Mouse (Mus musculus) naive thymus-derived CD4-positive, alpha-beta T cell, adult 2 months (primary cell): ENCODE data around the gene Gsta3.
"Not testable (repeated sequence)": the region's sequence is repeated elsewhere in the genome, so short reads cannot be mapped to it uniquely, and the experiment has no call there.

Experiments
- DNase-seq: peaks from one replicate; pipeline ENCODE4 v3.0.0-alpha.2; 2011; ENCODE audit warnings: low read depth

Gene Gsta3

GRCm38 (mm10) chr1:21253303-21253650 lies 12.9 kb downstream of the Gsta3 start:
- no peak for DNase-seq

- DNase-seq, result no peak
Measured at GRCm38 (mm10) chr1:21253856-21254255, 13.5 kb downstream of the Gsta3 start.

- no peak for DNase-seq
Measured at GRCm38 (mm10) chr1:21255625-21256345, 15.4 kb downstream of the Gsta3 start.

DNA sequence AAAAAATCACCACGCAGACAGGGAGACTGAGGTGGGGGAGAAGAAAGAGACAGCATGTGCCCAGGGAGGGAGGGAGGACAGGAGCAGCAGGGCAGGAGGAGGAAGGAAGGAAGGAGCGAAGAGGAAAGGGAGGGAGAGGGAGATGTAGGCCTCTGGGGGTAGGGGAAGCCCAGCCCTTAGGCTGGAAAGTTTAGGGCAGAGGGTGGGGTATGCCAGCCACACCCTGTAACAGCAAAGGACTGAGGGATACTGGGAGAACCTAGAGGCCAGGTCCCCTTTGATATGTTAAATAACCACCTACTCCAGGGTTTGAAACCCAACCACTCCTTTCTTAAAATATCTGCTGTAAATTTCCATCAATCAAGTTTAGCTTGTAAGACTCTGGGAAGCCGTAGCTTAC lies 16.0 kb downstream of the Gsta3 start:
- DNase-seq, result no peak

GRCm38 (mm10) chr1:21256871-21257270 lies 16.5 kb downstream of the Gsta3 start:
- no peak for DNase-seq

DNA sequence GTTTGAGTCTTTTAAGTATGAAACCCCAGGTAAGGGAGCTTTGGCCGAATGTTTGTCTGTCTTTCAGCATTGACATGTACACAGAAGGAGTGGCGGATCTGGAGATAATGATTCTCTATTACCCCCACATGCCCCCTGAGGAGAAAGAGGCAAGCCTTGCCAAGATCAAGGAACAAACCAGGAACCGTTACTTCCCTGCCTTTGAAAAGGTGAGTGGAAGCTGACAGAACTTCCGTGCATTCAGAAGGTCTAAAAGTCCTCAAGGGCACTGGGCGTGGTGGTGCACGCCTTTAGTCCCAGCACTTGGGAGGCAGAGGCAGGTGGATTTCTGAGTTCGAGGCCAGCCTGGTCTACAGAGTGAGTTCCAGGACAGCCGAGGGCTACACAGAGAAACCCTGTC lies 19.6 kb downstream of the Gsta3 start:
- DNase-seq, result not testable (repeated sequence)

GRCm38 (mm10) chr1:21262401-21262800 lies 22.0 kb downstream of the Gsta3 start:
- DNase-seq, result no peak

- DNase-seq, result no peak
Measured at GRCm38 (mm10) chr1:21263986-21264385, 23.6 kb downstream of the Gsta3 start.

DNA sequence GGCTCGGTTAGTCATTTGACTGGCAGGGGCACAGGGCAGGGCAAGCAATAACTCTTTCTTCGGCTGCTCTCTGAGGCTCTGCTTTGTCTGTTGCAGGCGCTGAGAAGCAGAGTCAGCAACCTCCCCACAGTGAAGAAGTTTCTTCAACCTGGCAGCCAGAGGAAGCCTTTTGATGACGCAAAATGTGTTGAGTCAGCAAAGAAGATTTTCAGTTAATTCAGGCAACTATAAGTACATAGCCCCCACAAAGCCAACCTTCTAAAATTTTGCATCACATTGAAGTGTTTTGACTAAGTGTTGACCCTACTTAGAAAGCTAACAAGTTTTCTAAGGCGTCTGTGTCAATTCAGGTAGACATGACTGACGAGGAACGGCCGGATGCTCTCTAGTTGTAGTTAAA lies 24.4 kb downstream of the Gsta3 start:
- no peak for DNase-seq

GRCm38 (mm10) chr1:21266766-21267165 lies 26.4 kb downstream of the Gsta3 start:
- no peak for DNase-seq

GRCm38 (mm10) chr1:21267466-21267865 lies 27.1 kb downstream of the Gsta3 start:
- not testable (repeated sequence) for DNase-seq

DNA sequence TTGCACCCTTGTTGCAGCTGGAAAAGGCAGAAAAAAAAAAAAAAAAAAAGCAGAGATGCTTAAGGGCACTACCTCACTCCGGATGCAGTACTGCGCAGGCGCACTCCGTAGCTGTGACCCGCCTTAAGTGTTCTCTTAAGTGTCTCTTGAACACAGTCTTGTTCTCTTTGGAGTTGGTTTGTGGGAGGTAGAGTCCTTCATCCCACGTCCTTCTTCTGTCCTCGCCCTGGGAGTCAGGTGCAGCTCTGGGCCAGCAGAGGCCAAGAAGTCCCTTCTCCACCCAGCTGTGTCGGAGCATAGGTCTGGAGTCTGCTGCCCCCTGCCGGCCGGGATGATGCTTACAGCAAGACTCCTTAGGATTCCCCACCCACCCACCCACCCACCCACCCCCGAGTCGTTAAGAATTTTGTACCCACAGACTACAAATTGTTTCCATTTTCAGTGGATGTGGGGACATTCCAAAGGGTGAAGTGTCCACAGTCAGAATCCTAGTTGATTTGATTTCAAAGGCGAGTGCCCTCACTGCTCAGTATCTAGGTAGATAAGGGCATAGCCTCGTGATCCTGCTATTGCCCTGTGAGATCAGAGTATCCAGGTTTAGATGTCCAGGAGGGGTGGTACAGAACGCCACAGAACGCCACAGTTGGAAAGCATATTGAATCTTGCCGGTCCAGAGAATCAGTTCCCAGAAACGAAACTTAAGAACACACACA lies 31.1 kb downstream of the Gsta3 start:
- DNase-seq, result peak; percentile 88

- peak; percentile 27 for DNase-seq
Measured at GRCm38 (mm10) chr1:21272056-21272431, 31.7 kb downstream of the Gsta3 start.

- DNase-seq, result no peak
Measured at GRCm38 (mm10) chr1:21273091-21273490, 32.7 kb downstream of the Gsta3 start.

DNA sequence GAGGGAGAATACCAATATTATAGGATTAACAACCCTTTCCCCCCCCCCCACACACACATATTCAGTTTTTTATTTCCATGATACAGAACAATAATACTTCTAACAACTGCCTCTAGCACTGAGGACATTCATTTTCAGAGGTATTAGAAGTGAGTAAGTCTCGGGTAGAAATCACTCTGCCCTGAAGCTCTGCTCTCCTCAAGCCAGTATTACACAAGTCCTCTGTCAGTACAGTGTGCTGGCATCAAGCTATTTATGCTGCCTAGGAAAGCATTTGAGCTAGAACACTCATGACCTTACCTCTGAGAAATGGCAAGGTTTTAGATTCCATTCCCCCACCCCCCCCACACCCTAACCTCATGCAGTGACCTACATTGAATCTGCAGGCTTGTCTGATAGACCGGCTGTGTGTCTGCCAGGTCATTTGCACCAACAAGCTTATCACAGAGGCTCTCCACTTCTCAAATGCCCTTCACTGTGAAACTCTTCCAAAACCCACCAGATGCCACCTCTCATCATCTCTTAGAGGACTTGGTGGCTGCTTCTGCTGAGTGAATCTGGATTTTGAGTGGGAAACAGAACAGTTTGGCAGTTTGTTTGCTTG lies 34.1 kb downstream of the Gsta3 start:
- no peak for DNase-seq

- not testable (repeated sequence) for DNase-seq
Measured at GRCm38 (mm10) chr1:21275366-21275765, 35.0 kb downstream of the Gsta3 start.

- DNase-seq, result peak; percentile 25
Measured at GRCm38 (mm10) chr1:21276158-21276557, 35.8 kb downstream of the Gsta3 start.

DNA sequence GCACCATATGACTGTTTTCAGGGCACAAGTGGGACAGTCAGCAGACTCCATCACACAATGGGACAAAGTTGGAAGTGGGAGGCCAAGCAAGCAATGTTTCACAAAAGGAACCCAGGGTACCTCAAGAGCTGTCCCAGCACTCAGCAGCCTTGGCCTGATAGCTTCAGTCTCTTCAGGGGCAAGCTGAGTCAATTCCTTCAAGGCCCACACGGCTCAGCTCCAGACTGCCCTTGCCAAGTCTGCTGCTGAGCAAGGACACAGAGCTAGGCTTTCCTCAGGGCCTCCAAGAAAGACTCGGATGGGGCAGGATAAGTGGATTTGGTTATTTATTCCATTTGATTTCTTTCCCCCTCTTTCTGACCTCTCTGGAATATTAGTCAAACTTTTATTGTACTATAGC lies 39.9 kb downstream of the Gsta3 start:
- DNase-seq, result no peak

DNA sequence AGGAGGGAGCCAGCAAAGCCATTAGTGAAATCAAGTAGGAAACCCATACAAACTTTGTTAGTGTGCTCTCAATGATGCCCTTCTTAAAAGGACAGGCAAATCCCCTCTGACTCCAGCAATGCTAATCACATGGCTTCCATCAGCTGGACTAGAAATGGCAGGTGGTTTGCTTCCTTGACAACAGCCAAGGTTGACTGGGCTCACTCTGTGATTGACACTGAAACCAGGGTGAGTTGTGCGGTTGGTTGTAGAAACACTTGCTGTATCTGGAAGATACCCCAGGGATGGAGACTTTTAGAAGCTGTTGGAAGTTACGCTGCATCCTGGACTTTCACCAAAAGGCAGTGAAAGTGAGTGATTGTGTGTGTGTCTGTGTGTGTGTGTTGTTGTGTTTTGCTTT lies 44.3 kb downstream of the Gsta3 start:
- not testable (repeated sequence) for DNase-seq

- no peak for DNase-seq
Measured at GRCm38 (mm10) chr1:21291394-21291793, 51.0 kb downstream of the Gsta3 start.

- DNase-seq, result no peak
Measured at GRCm38 (mm10) chr1:21292590-21292989, 52.2 kb downstream of the Gsta3 start.

- no peak for DNase-seq
Measured at GRCm38 (mm10) chr1:21296169-21296568, 55.8 kb downstream of the Gsta3 start.

GRCm38 (mm10) chr1:21298114-21298513 lies 57.7 kb downstream of the Gsta3 start:
- DNase-seq, result no peak
